Mouse (Mus musculus) forebrain, postnatal 0 days (tissue): ENCODE results near the gene Napepld. TPM values are rescaled to one million over a fixed set of nuclear protein-coding genes. Genes with fewer than 3 reads are reported as not detected.
A peak's percentile ranks its signal among the peaks of the same experiment; 100 is the strongest.

Experiments
- ATAC-seq: fragments of 200-750 bp; cut with Nextera tagmentation; 2 replicates; pipeline ENCODE4 v1.8.0; 2017; ENCODE audit warnings: mild to moderate bottlenecking, moderate library complexity
- DNase-seq: peaks from one replicate; pipeline ENCODE4 v3.0.0-alpha.2; 2015
- H3K27ac ChIP-seq: fragments of 300-500 bp; sonication (generic); 2 replicates; pipeline ENCODE4 v1.5.1; 2014; ENCODE audit warnings: low read depth, mild to moderate bottlenecking, antibody characterized with exemption, low read length, moderate library complexity, mixed read lengths
- H3K27me3 ChIP-seq: fragments of 300-500 bp; sonication (generic); 2 replicates; pipeline ENCODE4 v1.6.1; 2014; ENCODE audit warnings: mild to moderate bottlenecking, low read length, mixed read lengths; ENCODE audit not compliant: insufficient read depth
- H3K36me3 ChIP-seq: fragments of 300-500 bp; sonication (generic); 2 replicates; pipeline ENCODE4 v1.6.1; 2014; ENCODE audit warnings: mild to moderate bottlenecking, moderate library complexity; ENCODE audit not compliant: insufficient read depth
- H3K4me1 ChIP-seq: fragments of 300-500 bp; sonication (generic); 2 replicates; pipeline ENCODE4 v1.6.1; 2014; ENCODE audit warnings: antibody characterized with exemption; ENCODE audit not compliant: insufficient read depth
- H3K4me2 ChIP-seq: fragments of 300-500 bp; sonication (generic); 2 replicates; pipeline ENCODE4 v1.6.1; 2014; ENCODE audit warnings: low read depth, mild to moderate bottlenecking, moderate library complexity
- H3K4me3 ChIP-seq: fragments of 300-500 bp; sonication (generic); 2 replicates; pipeline ENCODE4 v1.5.1; 2014; ENCODE audit warnings: low read depth, low read length, mixed read lengths
- H3K9ac ChIP-seq: fragments of 300-500 bp; sonication (generic); 2 replicates; pipeline ENCODE4 v1.6.1; 2014; ENCODE audit warnings: mild to moderate bottlenecking
- H3K9me3 ChIP-seq: fragments of 300-500 bp; sonication (generic); 2 replicates; pipeline ENCODE4 v1.6.1; 2016; ENCODE audit warnings: low read length
- CTCF ChIP-seq: sonication (generic); IDR thresholded peaks from 2 replicates; pipeline ENCODE4 v1.5.1; 2016; ENCODE audit warnings: antibody characterized with exemption, control low read depth, low read depth
- WGBS: fragments of 180-500 bp; shearing (Covaris S2); extraction: QIAGEN DNeasy Blood & Tissue Kit; methylation state at CpG from one replicate; pipeline ENCODE4 v1.1.7; 2014; 5-methylcytosine and 5-hydroxymethylcytosine counted together
- polyA plus RNA-seq: library from polyadenylated mRNA; unstranded; fragments of >200 nt; fragmentation: Nextera tagmentation; extraction: Ambion mirVana; gene quantifications from 2 replicates; pipeline ENCODE4 v1.2.1, GENCODE M21; 2015
- total RNA-seq: library from RNA; depleted of rRNA; stranded (reverse); fragments of >200 nt; gene quantifications from 2 replicates; pipeline ENCODE4 v1.2.3, GENCODE M21; 2014

Gene Napepld
- total and polyA plus RNA-seq, 2 experiments from 2014 or later, result 1.1 to 3.7 TPM

- 76% methylated on average over 4 of the region's 4 CpGs for WGBS
- Histone ChIP-seq H3K4me3 (no peak overlapping the region), H3K36me3 (peaks cover 6% of the 10 kb centered on the region; the same call in 1 of the 2 replicates), H3K9ac (no peak overlapping the region), H3K4me1 (no peaks in the 10 kb centered on the region), H3K27me3 (no peaks in the 10 kb centered on the region), H3K4me2 (no peak overlapping the region), H3K9me3 (no peaks in the 10 kb centered on the region), H3K27ac (no peak overlapping the region)
- no peak for TF ChIP-seq CTCF
- DNase-seq (no peak), ATAC-seq (no peak)
These were observed 21.2 kb downstream of the Napepld start for GRCm38 (mm10) chr5:21680029-21680428.

- no peak for TF ChIP-seq CTCF
- H3K4me1 ChIP-seq, result no peaks in the 10 kb centered on the region
- H3K9me3 ChIP-seq, result no peaks in the 10 kb centered on the region
- 95% methylated on average over 9 of the region's 9 CpGs for WGBS
- no peak for ATAC-seq
- H3K9ac ChIP-seq, result no peak overlapping the region
- no peak overlapping the region for H3K4me3 ChIP-seq
- no peak overlapping the region for H3K27ac ChIP-seq
- H3K27me3 ChIP-seq, result no peaks in the 10 kb centered on the region
- H3K4me2 ChIP-seq, result no peak overlapping the region
- no peak for DNase-seq
- H3K36me3 ChIP-seq, result peaks cover 7% of the 10 kb centered on the region; the same call in 1 of the 2 replicates
These were observed 22.8 kb downstream of the Napepld start for GRCm38 (mm10) chr5:21678363-21678762.

GRCm38 (mm10) chr5:21677939-21678338 is 23.3 kb downstream of the Napepld start:
- no peaks in the 10 kb centered on the region for H3K9me3 ChIP-seq
- H3K4me1 ChIP-seq, result no peaks in the 10 kb centered on the region
- ATAC-seq (no peak), DNase-seq (no peak)
- no peak overlapping the region for H3K4me3 ChIP-seq
- H3K27me3 ChIP-seq, result no peaks in the 10 kb centered on the region
- H3K27ac ChIP-seq, result no peak overlapping the region
- H3K36me3 ChIP-seq, result peaks cover 7% of the 10 kb centered on the region; the same call in 1 of the 2 replicates
- no peak overlapping the region for H3K9ac ChIP-seq
- no peak overlapping the region for H3K4me2 ChIP-seq
- 89% methylated on average over 6 of the region's 6 CpGs for WGBS
- TF ChIP-seq CTCF, result no peak

- DNase-seq (no peak), ATAC-seq (no peak)
- no peak for TF ChIP-seq CTCF
- Histone ChIP-seq H3K4me1 (no peaks in the 10 kb centered on the region), H3K9me3 (no peaks in the 10 kb centered on the region), H3K27me3 (no peaks in the 10 kb centered on the region), H3K36me3 (peaks cover 7% of the 10 kb centered on the region; the same call in 1 of the 2 replicates), H3K27ac (no peak overlapping the region), H3K9ac (no peak overlapping the region), H3K4me3 (no peak overlapping the region), H3K4me2 (no peak overlapping the region)
- WGBS, result 96% methylated on average over 23 of the region's 23 CpGs
These were observed 25.7 kb downstream of the Napepld start for GRCm38 (mm10) chr5:21675494-21675893.

GRCm38 (mm10) chr5:21675019-21675418 is 26.2 kb downstream of the Napepld start:
- Histone ChIP-seq H3K27me3 (no peaks in the 10 kb centered on the region), H3K36me3 (peaks cover 7% of the 10 kb centered on the region; the same call in 1 of the 2 replicates), H3K9me3 (no peaks in the 10 kb centered on the region), H3K27ac (no peak overlapping the region), H3K4me3 (no peak overlapping the region), H3K4me1 (no peaks in the 10 kb centered on the region), H3K9ac (no peak overlapping the region), H3K4me2 (no peak overlapping the region)
- TF ChIP-seq CTCF, result no peak
- no peak for ATAC-seq
- 86% methylated on average over 12 of the region's 12 CpGs for WGBS
- no peak for DNase-seq

GRCm38 (mm10) chr5:21673742-21674141 is 27.5 kb downstream of the Napepld start:
- H3K27ac ChIP-seq, result no peak overlapping the region
- H3K9me3 ChIP-seq, result no peaks in the 10 kb centered on the region
- H3K4me2 ChIP-seq, result no peak overlapping the region
- H3K36me3 ChIP-seq, result peaks cover 7% of the 10 kb centered on the region; the same call in 1 of the 2 replicates
- 65% methylated on average over 9 of the region's 9 CpGs for WGBS
- no peaks in the 10 kb centered on the region for H3K4me1 ChIP-seq
- H3K9ac ChIP-seq, result no peak overlapping the region
- no peak overlapping the region for H3K4me3 ChIP-seq
- ATAC-seq (peak; percentile 53), DNase-seq (no peak)
- H3K27me3 ChIP-seq, result no peaks in the 10 kb centered on the region
- TF ChIP-seq CTCF, result no peak

- ATAC-seq (0 out of 2 replicates have a peak, but pooled peaks have one; percentile 29), DNase-seq (no peak)
- Histone ChIP-seq H3K9ac (no peak overlapping the region), H3K4me2 (peak overlapping the region; percentile 8; the same call in 1 of the 2 replicates), H3K9me3 (no peaks in the 10 kb centered on the region), H3K36me3 (peaks cover 7% of the 10 kb centered on the region; the same call in 1 of the 2 replicates), H3K4me1 (no peaks in the 10 kb centered on the region), H3K27ac (no peak overlapping the region), H3K4me3 (no peak overlapping the region), H3K27me3 (no peaks in the 10 kb centered on the region)
- TF ChIP-seq CTCF, result no peak
- WGBS, result 53% methylated on average over 23 of the region's 23 CpGs
These were observed 28.2 kb downstream of the Napepld start for GRCm38 (mm10) chr5:21672812-21673635.
